Mouse (Mus musculus): ENCODE measurements around the gene Cit.

The Cit gene

DNA sequence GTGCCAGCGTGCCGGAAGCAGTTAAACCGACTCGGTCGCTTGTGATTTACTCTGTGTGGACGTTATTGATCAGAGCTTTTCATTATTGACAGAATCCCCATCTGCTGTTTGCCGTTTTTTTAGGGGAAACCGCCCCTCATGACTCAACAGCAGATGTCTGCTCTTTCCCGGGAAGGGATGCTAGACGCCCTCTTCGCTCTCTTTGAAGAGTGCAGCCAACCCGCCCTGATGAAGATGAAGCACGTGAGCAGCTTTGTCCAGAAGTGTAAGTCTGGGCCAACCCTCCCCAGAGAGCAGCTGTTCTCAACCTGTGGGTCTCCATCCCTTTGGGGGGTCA, 5.9 kb downstream of the Cit start:
- DNase-seq (ENCODE audit: low spot score): no peak

DNA sequence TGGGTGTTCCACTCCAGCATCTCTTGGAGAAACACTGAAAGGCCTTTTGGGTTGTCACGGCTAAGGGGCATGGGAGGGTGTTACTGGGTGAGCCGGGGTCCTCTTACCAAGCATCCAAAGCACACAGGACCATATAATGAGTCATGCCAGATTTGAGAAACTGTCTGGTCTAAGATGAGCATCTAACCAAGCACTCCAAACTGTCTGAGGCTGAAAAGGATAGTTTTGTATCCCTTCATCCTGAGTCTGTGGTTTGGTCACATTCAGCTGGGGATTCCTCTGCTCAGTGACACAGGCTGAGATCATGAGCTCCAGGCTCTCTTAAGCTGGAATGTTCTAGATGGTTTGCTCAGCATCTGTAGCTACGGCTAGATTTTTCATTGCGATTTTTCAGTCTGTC, 7.4 kb downstream of the Cit start:
- DNase-seq (ENCODE audit: low spot score): no peak

DNA sequence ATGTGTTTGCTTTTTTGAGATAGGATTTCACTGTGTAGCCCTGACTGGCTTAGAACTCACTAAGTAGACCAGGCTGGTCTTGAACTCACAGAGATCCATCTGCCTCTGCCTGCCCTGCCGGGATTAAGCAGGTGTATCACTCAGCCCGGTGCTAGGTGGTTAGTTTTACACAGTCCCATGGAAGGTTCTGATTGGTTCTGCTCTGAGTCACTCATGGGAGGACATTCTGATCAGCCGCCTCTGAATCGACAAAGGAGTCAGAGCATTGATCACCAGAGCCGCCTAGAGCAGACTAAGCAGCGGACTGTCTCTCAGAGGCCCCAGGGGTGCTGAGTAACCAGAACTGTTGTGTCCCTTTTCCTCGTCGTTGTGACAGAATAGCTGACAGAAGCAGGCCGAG, 8.6 kb downstream of the Cit start:
- no peak for DNase-seq (ENCODE audit: low spot score)

DNA sequence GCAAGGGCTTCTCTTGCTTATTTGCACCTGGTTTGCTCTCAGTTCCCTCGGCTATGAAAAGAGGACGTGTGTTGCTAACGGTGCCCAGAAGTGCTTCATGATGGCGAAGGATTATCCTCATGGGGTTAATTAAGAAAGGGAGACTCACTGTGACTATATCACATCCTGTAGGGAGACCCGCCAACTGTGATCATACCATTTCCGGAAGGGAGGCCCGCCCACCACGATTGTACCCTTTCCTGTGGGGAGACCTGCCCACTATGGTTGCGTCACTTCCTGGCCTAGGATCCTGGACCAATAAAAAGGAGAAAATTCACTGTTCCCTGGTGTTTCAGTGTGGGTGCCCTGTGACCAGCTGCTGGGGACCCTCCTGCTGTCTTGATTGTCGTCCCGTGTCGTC, 9.3 kb downstream of the Cit start:
- DNase-seq (ENCODE audit: low spot score): no peak

DNA sequence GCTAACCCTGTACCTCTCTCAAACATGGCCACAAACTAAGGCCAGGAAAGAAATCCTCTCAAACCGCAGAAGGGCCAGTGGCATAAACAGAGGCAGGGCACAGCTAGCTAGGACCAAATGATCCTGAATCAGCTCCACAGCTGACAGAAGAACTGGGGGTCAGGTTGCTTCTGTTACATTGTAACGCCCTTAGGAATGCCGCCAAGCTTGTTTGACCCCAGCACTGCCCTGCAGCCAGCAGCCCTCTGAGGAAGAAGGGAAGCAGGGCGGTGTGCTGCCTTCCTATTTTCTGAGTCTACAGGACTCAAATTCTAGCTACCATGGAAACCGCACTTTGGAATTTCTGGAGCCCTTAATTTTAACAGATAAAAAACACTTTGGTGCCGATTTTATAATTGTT, 13.6 kb downstream of the Cit start:
- no peak for DNase-seq (ENCODE audit: low spot score)

DNA sequence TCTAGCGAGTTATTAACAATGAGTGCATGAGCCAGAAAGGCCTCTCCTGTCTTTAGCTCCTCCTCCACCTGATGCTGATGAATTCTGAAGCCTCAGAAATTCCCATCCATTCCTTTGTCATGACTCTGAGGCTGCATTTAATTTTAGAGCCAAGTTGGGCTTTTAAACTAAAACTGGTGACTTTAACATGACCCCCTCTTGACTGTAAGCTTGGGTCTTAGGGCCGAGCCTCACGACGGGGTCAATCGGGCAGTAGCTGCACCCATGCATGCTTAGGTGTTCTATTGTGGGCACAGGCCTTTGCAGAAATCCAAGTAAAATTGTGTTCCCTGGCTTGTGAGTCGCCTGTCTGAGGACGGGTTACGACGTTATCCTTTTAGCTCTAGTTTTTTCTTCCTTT, 14.4 kb downstream of the Cit start:
- DNase-seq (ENCODE audit: low spot score): no peak

DNA sequence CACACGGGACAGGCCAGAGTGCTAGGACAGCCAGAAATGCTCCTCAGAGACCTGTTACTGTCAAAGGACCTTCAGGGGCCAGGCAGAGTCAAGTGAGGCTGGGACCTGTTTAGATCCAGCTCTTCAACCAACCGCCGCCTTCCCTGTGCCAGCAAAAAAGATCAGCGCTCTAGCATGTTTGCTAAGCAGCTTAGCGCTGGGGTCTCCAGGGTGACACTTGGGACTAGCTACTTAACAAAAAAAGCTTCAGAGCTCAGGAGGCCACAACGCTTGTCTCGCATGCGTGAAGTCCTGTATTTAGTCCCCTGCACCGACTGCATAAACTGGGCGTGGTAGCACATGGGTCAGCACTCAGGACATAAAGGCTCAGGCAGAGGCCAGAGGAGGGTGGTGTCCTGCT, 16.9 kb downstream of the Cit start:
- DNase-seq (ENCODE audit: low spot score): no peak

DNA sequence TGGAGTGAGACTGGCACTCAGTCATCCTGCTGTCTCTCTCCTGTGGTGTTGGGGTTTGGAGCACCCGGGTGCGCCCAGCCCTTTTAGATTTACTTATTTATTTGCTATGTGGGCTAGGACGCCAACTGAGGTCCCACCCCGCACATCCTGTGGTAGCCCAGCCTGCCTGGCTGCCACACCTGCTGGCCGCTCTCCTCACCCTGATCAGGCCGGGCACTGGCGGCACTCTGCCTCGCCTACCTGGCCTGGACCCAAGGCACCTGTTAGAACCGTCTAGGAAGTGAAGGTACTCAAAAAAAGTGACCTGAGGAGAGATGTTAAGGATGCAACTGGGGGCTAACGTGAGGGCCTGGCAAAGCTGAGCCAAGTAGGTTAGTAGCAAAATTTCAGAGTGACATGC, 17.4 kb downstream of the Cit start:
- DNase-seq (ENCODE audit: low spot score): no peak

DNA sequence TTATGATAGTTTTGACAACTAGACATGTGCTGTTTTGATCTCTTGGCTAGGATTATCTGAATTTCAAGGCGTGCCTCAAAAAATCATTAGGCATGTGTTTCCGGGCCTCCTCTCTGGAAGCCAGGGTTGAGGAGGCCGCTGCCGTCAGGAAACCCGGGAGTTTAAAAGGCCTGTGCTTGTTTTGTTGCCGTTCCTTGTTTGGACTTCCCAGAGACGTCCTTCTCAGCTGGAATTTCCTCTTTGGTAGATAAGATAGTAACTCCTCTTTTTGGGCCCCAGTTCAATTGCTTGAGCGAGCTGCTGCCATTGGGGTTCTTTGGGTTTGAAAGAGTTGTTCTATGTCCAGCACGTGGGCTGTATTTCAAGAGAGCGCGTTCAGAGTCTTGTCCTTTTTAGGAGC, 21.2 kb downstream of the Cit start:
- DNase-seq (ENCODE audit: low spot score): no peak

DNA sequence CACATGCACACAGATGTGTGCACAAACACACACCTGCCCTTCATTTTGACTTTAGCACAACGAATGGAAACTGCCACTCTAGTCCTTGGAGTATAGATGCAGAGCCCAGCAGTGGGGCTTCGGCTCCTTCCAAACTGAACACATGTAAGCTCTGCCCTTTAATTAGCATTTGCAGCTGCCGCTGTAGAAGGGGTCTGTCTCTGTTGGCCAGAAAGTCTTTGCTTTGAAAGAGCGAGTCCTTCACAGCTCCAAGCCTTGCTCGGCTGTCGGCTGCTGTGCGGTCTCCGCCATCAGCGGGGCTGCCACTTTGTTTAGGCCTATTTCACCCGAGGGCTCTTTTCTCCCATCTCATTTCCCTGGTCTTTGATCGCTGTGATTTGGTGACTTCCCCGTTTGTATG, 23.5 kb downstream of the Cit start:
- DNase-seq (ENCODE audit: low spot score): no peak

DNA sequence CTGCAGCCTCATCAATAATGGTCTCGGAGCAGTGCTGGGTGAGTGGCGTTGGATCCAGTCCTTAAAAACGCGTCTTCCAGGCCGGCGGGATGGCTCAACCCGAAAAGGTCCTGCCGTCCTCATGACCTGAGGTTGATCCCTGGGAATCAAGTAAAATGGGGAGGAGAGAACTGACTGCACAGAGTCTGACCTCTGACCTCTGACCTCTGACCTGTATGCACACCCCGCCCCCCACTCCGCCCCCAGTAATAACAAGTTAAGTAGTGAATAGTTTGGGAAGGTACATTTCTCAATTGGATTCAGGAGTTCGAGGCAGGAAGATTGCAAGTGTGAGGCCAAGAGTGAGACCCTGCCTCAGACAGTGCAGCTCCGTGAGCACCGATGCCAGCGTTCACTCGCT, 24.1 kb downstream of the Cit start:
- DNase-seq (ENCODE audit: low spot score): no peak

DNA sequence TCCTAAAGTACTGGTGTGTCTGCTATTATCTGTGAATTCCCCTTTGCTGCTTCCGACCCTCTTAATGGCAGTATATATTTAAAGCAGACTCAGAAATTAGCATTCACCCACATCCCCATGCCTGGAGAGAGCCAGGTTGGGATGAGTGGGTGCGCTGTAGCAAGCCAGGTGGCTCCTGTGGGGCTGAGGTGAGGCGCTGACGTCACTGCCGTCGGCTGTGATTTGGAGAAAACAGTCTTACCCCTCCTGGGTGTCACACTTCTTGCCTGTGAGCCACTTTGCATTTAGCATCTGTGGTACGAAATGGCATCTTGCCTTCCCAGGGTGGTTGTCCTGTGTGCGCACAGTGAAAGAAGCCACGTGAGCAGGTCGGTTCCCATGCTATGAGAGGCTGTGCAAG, 26.1 kb downstream of the Cit start:
- no peak for DNase-seq (ENCODE audit: low spot score)

DNA sequence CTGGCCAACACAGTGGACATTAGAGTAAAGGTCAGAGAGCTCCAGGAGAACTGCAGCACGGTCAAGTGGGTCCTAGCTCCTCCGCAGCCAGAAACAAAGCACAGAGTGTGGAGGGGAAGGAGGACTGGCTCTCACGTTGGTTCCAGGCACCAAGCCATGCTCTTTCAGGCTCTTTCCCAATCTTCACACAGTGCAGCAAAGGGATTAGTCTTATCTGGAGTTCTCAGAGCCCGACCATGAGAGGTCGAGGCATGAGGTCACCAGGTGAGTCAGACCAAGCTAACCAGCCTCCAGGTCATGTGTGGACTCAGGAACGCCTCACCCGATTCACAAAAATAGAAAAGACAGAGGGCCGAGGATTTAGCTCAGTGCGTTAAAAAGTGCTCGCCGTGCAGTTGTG, 27.0 kb downstream of the Cit start:
- no peak for DNase-seq (ENCODE audit: low spot score)

DNA sequence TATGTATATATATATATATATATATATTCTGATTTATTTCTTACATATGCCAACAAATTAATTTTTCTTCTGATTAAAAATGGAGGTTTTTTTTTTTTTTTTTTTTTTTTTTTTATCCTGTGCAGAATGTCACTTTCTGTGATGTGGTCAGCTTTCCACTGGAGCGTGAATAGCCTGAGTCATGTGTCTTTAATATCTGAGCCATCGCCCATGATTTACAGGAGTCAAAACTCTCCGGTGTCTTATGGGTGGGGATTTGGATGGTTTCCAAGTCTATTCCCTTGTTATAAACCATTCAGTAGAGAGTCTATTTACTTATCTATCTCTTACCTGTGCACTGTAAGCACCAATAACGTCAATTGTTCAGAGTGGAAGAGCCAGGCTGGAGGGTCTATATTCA, 27.9 kb downstream of the Cit start:
- no peak for DNase-seq (ENCODE audit: low spot score)

DNA sequence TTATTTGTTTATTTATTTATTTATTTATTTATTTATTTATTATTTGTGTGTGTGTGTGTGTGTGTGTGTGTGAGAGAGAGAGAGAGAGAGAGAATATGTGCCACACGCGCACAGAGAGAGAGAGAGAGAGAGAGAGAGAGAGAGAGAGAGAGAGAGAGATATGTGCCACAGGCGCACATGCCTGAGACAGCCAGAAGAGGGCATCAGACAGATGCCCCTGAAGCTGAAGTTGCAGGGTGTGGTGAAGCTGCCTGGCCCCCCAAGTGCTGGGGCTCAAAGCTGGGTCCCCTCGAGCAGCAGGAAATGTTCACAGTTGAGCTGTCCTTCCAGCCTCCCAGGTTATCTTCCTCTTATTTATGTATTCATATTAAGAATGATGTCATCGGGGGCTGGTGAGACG, 32.3 kb downstream of the Cit start:
- DNase-seq (ENCODE audit: low spot score): no peak

DNA sequence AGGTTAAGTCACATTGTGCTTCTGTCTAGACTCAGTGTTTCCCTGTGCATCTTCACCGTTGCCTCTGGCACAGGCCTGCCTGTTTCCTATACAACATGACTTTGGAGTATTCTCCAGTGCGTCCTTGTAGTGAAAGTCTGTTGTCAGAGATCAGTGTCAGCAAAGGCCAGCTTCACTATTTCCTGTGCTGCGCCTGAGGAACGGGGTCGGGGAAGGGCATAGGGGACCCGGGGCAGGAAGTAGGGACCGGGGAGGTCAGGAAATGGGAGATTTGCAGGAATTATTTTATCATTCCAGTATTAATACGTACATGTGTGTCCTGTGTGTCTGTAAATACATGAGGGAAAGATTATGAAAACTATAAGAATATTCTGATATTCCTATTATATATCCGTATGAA, 37.1 kb downstream of the Cit start:
- no peak for DNase-seq (ENCODE audit: low spot score)

DNA sequence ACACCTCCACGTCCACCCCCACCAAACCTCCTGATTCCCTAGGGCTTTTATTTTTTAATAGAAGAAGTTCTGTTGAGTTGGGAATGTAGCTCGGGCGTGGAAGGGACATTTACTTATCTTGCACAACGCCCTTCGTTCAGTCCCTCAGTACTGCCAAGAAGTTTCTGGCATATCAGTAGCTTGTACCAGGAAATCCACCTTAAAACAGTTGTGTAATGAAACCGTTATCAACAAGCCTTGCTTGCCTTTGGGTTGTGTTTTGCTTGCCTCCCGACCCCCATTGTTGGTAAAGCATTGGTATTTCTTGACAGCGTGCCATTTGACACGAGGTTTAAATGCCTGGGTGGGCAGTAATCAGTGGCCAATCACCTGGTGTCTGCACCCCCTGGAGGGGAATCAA, 39.4 kb downstream of the Cit start:
- DNase-seq (ENCODE audit: low spot score): no peak

DNA sequence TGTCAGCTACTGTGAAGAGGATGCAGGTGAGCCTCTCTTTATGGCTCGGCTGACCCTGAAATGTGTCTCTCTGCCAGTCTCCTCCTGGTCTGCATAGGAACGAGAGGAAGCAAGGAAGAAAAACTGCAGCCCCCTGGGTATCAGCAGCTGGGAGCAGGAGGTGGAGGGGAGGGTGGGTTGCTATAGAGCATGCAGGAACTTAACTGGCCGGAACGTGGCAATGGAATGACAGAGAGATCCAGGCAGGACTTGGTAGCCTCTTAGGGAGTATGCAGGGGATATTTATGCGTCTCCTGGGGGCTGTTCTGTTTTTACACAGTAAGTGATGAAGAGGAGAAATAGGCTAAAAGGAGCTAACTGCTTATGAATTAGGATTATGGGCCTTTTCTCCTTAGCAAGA, 48.7 kb downstream of the Cit start:
- no peak for DNase-seq (ENCODE audit: low spot score)

DNA sequence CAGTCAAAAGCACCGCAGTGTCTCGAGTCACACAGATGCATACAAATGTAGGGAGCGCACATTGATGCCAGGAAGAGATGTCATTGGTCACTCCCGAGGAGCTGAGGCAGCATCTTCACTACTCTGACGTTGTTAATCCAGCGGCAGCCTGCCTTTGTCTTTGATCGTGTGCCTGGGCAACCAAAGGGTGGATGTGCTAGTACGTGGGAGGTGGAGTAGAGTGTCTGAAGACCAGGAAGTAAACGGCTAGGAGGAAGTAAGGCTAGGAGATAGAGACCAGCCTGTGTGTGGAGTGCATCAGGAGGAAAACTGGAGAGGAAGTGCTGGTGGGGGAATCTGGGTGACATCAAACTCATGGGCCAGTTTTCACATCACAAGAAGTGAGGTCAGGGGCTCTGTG, 52.0 kb downstream of the Cit start:
- DNase-seq (ENCODE audit: low spot score): no peak

DNA sequence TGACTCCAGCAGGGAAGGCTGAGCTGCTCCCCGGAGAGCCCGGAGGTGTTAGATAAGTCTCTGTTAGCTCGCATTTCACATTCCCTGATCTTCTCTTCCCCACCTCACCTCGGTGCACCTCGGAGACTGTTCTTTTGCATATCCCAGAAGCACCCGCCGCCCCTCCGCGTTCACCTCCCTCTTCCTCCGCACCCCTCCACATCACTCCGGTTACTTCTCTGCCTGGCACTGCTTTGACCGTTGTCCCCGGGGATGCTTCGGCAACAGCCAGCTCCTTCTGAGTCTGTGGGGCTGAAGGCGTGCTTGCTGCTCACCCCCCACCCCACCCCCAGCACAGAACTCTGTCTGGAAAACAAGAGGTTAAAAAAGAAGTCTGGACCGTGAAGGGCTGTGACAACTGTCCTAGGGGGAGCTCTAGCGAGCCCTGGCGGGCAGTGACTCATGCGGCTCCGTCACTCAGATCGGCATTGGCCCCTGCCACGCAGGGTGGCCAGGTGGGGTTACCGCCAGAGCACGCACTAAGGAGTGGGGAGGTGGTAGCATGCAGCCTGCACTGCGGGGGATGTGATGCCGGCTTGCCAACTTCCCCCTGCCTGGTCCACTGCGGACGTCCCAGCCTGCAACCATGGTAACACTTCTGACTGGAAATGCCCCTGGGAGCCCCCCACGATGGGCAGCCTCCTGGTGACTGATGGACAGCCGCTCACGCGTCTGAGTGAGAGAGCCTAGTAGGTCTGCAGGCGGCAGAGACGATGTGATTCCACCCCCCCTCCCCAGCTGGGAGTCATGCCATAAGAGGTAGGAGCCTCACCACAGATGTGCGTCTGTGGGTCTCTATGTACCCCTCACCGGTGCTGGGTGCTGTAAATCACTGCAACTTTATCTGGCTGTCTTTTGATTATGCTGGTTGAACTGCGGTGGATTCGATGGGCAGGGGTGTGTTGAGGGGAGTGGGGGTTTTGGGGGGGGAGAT, 62.2 kb downstream of the Cit start:
- no peak for DNase-seq (ENCODE audit: low spot score)

DNA sequence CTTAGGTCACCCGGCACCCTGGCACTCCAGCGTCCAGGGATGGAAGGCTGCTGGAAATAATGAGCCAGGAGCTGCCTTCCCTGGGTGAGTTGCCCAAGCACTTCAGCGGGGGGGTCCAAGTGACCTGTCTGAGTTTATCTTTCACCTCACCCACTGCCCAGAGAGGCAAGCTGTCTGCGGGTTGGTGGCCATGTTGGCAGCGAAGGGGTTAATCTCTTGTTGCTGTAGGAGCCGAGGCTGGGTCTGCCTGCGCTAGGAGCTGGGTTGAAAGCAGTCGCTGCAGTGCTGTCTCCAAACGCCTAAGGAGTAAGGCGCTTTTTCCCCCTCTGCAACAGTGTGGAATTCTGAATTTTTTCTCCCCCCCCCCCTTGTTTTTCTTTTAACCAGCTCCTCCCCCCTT, 63.2 kb downstream of the Cit start:
- DNase-seq (ENCODE audit: low spot score): no peak

DNA sequence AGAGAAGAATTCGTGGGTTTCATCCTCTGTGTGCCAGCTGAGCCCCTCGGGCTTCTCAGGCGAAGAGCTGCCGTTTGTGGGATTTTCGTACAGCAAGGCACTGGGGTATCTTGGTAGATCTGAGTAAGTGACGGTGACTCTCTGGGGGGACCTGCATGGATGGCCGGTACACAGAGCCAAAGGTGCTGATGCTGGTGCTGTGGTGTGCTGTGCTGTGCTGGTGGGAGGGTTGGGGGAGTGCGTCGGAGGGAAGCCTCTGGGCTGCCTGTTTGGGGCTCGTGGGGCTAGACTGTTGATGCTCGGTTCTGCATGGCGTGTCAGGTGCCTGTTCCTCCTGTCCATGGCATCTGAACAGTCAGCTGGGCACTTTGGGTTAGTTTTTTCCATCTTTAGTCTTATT, 63.6 kb downstream of the Cit start:
- no peak for DNase-seq (ENCODE audit: low spot score)

DNA sequence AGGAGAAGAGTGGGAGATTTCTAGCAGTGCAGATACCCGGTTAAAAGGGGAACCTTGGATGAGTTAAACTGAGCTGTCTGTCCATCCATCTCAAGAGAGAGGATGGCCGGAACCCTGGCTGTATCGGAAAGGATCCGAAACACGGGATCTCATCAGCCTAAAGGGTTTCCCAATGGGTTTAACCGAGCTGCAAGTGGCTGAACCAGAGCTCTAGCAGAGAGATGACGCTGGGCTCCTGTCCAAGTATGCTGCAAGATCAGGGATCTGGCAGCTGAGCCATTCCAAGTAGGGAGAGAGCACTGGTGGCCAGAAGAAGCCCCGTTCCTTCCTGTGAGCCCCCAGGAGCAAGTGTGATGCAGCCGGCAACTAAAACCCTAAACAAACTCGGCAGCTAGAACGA, 64.0 kb downstream of the Cit start:
- DNase-seq (ENCODE audit: low spot score): no peak

DNA sequence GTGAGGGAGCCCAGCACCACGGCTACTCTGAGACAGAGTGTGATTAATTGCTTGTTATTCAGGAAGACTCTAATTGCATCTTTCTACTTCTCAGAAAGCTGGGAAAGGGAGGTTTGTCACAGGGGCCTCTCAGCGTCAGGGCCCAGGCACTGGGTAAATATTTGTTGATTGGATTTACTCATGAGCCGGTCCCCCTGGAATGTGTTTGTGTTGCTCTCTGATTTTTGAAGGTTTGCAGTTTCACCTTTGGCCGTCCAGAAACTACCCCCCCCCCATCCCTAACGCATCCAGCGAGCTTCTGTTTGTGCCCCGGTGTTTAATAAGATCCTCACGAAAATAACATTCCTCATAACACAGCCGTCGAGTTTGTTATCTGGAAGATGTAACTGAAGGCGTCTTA, 65.4 kb downstream of the Cit start:
- no peak for DNase-seq (ENCODE audit: low spot score)

DNA sequence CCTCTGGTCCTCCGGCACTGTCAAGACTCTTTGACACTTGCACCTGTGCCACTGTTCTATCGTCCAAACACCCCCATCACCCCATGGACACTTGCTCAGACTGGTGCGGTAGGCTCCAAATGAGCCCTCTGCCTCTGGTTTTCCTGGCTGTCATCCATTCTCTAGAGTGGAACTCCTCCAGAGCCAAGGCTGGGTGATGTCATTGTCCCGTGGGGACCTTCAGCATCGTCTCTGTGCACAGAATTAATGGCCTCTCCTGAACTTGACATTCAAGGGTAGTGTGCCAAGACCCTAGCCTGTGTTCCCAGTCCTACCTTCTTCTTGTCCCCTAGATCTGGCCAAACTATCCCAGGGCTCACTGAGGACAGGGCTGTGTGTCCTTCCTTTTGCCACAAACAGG, 70.4 kb downstream of the Cit start:
- no peak for DNase-seq (ENCODE audit: low spot score)

Data from ovary, adult 18-20 months (tissue).